Mouse (Mus musculus): ENCODE results near the gene Oas1g. TPM values are rescaled to one million over a fixed set of nuclear protein-coding genes. Genes with fewer than 3 reads are reported as not detected.

Oas1g gene
- polyA plus RNA-seq, 1 experiment from 2014 or later: 1.8 TPM

- no peak overlapping the region for H3K4me2 ChIP-seq (ENCODE audit: low read length)
- H3K9ac ChIP-seq (ENCODE audit: low read depth, low read length): no peak overlapping the region
- no peak overlapping the region for H3K27ac ChIP-seq
- DNase-seq (ENCODE audit: low spot score) (no peak), ATAC-seq (replicated peaks; ENCODE audit: low FRiP score, low read depth) (no peak)
- 0 out of 2 replicates have a peak, but pooled peaks cover under 1% of the 10 kb centered on the region for H3K9me3 ChIP-seq (replicated peaks; ENCODE audit: low read length)
- no peaks in the 10 kb centered on the region for H3K27me3 ChIP-seq (ENCODE audit: insufficient read depth, low read length)
- no peak overlapping the region for H3K4me3 ChIP-seq (replicated peaks; ENCODE audit: low read depth, low read length)
- no peaks in the 10 kb centered on the region for H3K4me1 ChIP-seq (replicated peaks; ENCODE audit: insufficient read depth, low read length)
- 67% methylated on average over 2 of the region's 2 CpGs for WGBS
- TF ChIP-seq CTCF (IDR thresholded peaks at IDR 0.05; ENCODE audit: low read depth): no peak
- no peaks in the 10 kb centered on the region for H3K36me3 ChIP-seq (ENCODE audit: insufficient read depth, low read length)
Observed at GRCm38 (mm10) chr5:120859241-120859640, 28.2 kb downstream of the Oas1g start.

GRCm38 (mm10) chr5:120849601-120850136 is 37.7 kb downstream of the Oas1g start:
- Histone ChIP-seq H3K27me3 (ENCODE audit: insufficient read depth, low read length) (no peaks in the 10 kb centered on the region), H3K4me1 (replicated peaks; ENCODE audit: insufficient read depth, low read length) (no peaks in the 10 kb centered on the region), H3K4me2 (ENCODE audit: low read length) (no peak overlapping the region), H3K36me3 (ENCODE audit: insufficient read depth, low read length) (no peaks in the 10 kb centered on the region), H3K9me3 (replicated peaks; ENCODE audit: low read length) (0 out of 2 replicates have a peak, but pooled peaks cover 3% of the 10 kb centered on the region), H3K27ac (no peak overlapping the region), H3K4me3 (replicated peaks; ENCODE audit: low read depth, low read length) (no peak overlapping the region), H3K9ac (ENCODE audit: low read depth, low read length) (no peak overlapping the region)
- peak; percentile 20 for DNase-seq (ENCODE audit: low spot score)
- 62% methylated on average over 3 of the region's 3 CpGs for WGBS
- TF ChIP-seq CTCF (IDR thresholded peaks at IDR 0.05; ENCODE audit: low read depth): peak; percentile 73
- no peak for ATAC-seq (replicated peaks; ENCODE audit: low FRiP score, low read depth)

GRCm38 (mm10) chr5:120847067-120847466 is 40.3 kb downstream of the Oas1g start, which contains the start of gene Oas1f:
TSS of gene Oas1f (plus strand) at chr5:120847367.
- no peaks in the 10 kb centered on the region for H3K4me1 ChIP-seq (replicated peaks; ENCODE audit: insufficient read depth, low read length)
- H3K36me3 ChIP-seq (ENCODE audit: insufficient read depth, low read length): no peaks in the 10 kb centered on the region
- no peak within 1 kb of the TSS for H3K27ac ChIP-seq
- H3K4me3 ChIP-seq (replicated peaks; ENCODE audit: low read depth, low read length): no peak within 1 kb of the TSS
- no peak for TF ChIP-seq CTCF (IDR thresholded peaks at IDR 0.05; ENCODE audit: low read depth)
- H3K4me2 ChIP-seq (ENCODE audit: low read length): no peak within 1 kb of the TSS
- WGBS: 65% methylated on average over 4 of the region's 4 CpGs
- no peaks in the 10 kb centered on the region for H3K27me3 ChIP-seq (ENCODE audit: insufficient read depth, low read length)
- DNase-seq (ENCODE audit: low spot score) (no peak), ATAC-seq (replicated peaks; ENCODE audit: low FRiP score, low read depth) (no peak)
- no peaks in the 10 kb centered on the region for H3K9me3 ChIP-seq (replicated peaks; ENCODE audit: low read length)
- no peak within 1 kb of the TSS for H3K9ac ChIP-seq (ENCODE audit: low read depth, low read length)

GRCm38 (mm10) chr5:120844713-120845112 is 42.7 kb downstream of the Oas1g start:
- DNase-seq (ENCODE audit: low spot score): no peak
- WGBS: 75% methylated on average over 3 of the region's 3 CpGs
- no peaks in the 10 kb centered on the region for H3K36me3 ChIP-seq (ENCODE audit: insufficient read depth, low read length)

GRCm38 (mm10) chr5:120836731-120837585 is 50.5 kb downstream of the Oas1g start:
- no peak overlapping the region for H3K9ac ChIP-seq (ENCODE audit: low read depth, low read length)
- H3K4me2 ChIP-seq (ENCODE audit: low read length): no peak overlapping the region
- no peaks in the 10 kb centered on the region for H3K27me3 ChIP-seq (ENCODE audit: insufficient read depth, low read length)
- DNase-seq (ENCODE audit: low spot score): peak; percentile 32
- no peak overlapping the region for H3K4me3 ChIP-seq (replicated peaks; ENCODE audit: low read depth, low read length)
- no peaks in the 10 kb centered on the region for H3K9me3 ChIP-seq (replicated peaks; ENCODE audit: low read length)
- no peak overlapping the region for H3K27ac ChIP-seq
- 12% methylated on average over 8 of the region's 8 CpGs for WGBS
- H3K36me3 ChIP-seq (ENCODE audit: insufficient read depth, low read length): no peaks in the 10 kb centered on the region
- no peaks in the 10 kb centered on the region for H3K4me1 ChIP-seq (replicated peaks; ENCODE audit: insufficient read depth, low read length)
- peak; percentile 80 for TF ChIP-seq CTCF (IDR thresholded peaks at IDR 0.05; ENCODE audit: low read depth)
- ATAC-seq (replicated peaks; ENCODE audit: low FRiP score, low read depth): no peak

More at GRCm38 (mm10) chr5:120844713-120845112, 42.7 kb downstream of the Oas1g start:
- no peak for ATAC-seq (replicated peaks; ENCODE audit: low FRiP score, low read depth)
- Histone ChIP-seq H3K27ac (no peak overlapping the region), H3K4me2 (ENCODE audit: low read length) (no peak overlapping the region), H3K9me3 (replicated peaks; ENCODE audit: low read length) (no peaks in the 10 kb centered on the region), H3K4me1 (replicated peaks; ENCODE audit: insufficient read depth, low read length) (no peaks in the 10 kb centered on the region), H3K27me3 (ENCODE audit: insufficient read depth, low read length) (no peaks in the 10 kb centered on the region), H3K9ac (ENCODE audit: low read depth, low read length) (no peak overlapping the region), H3K4me3 (replicated peaks; ENCODE audit: low read depth, low read length) (no peak overlapping the region)
- no peak for TF ChIP-seq CTCF (IDR thresholded peaks at IDR 0.05; ENCODE audit: low read depth)

GRCm38 (mm10) chr5:120833335-120834280 is 53.8 kb downstream of the Oas1g start:
- Histone ChIP-seq H3K27me3 (ENCODE audit: insufficient read depth, low read length) (no peaks in the 10 kb centered on the region), H3K9me3 (replicated peaks; ENCODE audit: low read length) (no peaks in the 10 kb centered on the region), H3K4me2 (ENCODE audit: low read length) (no peak overlapping the region), H3K9ac (ENCODE audit: low read depth, low read length) (no peak overlapping the region), H3K36me3 (ENCODE audit: insufficient read depth, low read length) (no peaks in the 10 kb centered on the region), H3K27ac (no peak overlapping the region), H3K4me1 (replicated peaks; ENCODE audit: insufficient read depth, low read length) (no peaks in the 10 kb centered on the region), H3K4me3 (replicated peaks; ENCODE audit: low read depth, low read length) (no peak overlapping the region)
- DNase-seq (ENCODE audit: low spot score) (no peak), ATAC-seq (replicated peaks; ENCODE audit: low FRiP score, low read depth) (no peak)
- 9% methylated on average over 17 of the region's 17 CpGs for WGBS
- TF ChIP-seq CTCF (IDR thresholded peaks at IDR 0.05; ENCODE audit: low read depth): no peak

Data from kidney, postnatal 0 days (tissue).